Mouse (Mus musculus): ENCODE results near the gene Msi2.

Msi2 gene

DNA sequence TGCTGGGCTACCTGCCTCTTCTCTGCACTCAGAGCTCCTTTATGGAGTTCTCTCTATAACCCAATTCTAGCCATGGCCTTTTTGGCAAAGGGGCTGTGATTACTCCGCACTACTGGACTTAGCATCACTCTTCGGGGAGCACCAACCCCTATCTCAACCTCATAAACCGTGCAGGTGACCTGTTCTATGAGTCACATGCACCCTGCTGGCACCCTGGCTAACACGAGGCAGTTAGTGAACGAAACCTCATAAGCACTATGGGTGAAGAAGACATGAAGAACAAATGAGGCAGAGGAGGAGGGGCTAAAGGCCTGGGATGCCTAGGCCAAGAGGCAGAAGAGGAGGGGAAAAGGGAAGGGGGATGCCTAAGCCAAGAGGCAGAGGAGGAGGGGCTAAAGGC lies 82.0 kb downstream of the Msi2 start:
- no peak for DNase-seq (ENCODE audit: low spot score)

- DNase-seq (ENCODE audit: low spot score), result no peak
Observed at GRCm38 (mm10) chr11:88634627-88635026, 83.7 kb downstream of the Msi2 start.

GRCm38 (mm10) chr11:88631932-88632230 lies 86.4 kb downstream of the Msi2 start:
- no peak for DNase-seq (ENCODE audit: low spot score)

- no peak for DNase-seq (ENCODE audit: low spot score)
Observed at GRCm38 (mm10) chr11:88631084-88631931, 87.0 kb downstream of the Msi2 start.

GRCm38 (mm10) chr11:88629619-88630018 lies 88.7 kb downstream of the Msi2 start:
- DNase-seq (ENCODE audit: low spot score), result no peak

GRCm38 (mm10) chr11:88629165-88629564 lies 89.1 kb downstream of the Msi2 start:
- DNase-seq (ENCODE audit: low spot score), result no peak

DNA sequence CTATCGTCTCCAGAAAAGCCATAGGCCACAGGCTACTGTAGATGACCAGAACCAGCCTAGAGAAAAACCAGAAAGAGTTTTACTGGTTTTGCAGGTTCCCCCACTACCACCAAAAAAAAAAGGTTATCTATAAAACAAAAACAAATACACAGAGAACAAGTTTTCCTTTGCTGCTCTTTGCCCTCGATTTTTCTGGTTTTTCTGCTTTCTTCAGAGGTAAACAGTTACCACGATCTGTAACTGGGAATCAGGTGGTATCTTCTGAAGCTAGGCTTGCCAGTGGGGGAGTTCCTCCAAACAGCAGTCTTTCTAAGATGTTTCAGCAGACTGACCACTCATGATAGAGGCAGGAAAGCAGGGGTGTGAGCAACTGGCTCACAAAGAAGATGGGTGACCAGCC lies 89.6 kb downstream of the Msi2 start:
- no peak for DNase-seq (ENCODE audit: low spot score)

GRCm38 (mm10) chr11:88627327-88627726 lies 91.0 kb downstream of the Msi2 start:
- no peak for DNase-seq (ENCODE audit: low spot score)

DNA sequence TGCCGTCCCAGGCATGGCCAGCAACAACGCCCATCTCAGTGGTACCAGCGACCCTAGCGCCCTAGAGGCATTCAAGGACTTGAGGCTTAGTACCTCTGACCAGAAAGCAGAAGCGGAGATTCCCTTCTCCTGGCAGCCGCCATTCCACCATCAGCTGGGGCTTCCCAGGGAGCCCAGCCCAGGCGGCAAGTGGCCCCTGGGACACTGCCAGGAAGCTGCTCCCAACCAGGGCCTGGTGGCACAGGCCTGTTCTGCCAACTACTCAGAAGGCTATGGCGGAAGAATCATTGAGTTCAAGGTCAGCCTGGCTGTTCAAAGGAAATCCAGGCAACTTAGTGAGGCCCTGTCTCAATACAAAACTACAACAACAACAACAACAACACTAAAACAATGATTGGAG lies 91.7 kb downstream of the Msi2 start:
- no peak for DNase-seq (ENCODE audit: low spot score)

- no peak for DNase-seq (ENCODE audit: low spot score)
Observed at GRCm38 (mm10) chr11:88626061-88626460, 92.3 kb downstream of the Msi2 start.

DNA sequence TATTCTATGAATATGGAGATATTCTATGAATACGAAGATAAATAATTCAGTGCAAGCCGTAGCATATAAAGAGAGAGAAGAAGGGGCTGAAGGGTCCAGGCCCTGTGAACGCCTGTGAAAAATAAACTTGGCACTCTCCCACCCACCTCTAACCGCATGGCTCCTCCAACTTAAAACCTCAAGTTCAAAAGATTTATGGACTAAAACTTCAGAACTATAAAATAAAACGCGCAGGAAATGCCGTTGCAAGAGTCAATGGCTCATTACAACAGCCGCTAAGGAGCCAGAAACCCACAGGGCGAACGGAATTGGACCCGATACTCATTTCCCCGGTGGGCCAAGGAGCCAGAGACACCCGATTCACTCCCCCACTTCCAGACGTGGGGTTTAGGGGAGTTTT lies 93.2 kb downstream of the Msi2 start:
- DNase-seq (ENCODE audit: low spot score), result no peak

DNA sequence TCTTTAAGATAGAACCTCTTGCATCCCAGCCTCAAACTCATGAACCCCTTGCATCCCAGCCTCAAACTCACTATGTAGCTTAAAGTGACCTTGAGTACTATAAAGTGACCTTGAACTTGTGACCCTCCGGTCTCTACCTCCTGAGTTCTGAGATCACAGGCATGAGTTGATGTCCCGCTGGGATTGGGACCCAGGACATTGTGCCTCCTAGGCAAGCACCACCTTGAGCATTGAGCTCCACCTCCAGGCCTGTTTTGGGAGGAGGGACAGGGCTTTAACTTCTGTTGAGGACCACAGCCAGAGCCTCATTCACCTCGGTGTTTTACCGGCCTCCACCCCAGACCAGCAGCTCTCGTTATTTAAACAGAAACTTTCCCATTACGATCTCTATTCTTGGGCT lies 93.7 kb downstream of the Msi2 start:
- DNase-seq (ENCODE audit: low spot score), result no peak

DNA sequence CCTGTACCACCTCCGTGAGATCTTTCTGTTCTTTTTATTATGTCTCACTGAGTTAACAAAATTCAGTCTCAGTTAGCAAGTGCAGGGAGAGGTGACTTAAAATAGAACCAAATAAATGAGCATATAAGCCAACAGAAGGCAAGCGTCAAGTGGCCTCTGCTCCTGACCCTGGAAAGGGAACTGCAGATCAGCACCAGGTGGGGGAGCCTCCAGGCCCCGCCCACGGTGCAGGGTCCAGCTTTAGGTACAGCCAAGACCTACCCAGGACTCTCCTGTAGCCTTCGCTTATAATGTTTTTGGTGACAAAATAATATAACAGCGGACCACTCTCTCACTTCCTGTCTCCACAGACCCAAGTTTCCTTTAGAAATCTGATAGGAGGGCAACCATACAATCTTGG lies 94.6 kb downstream of the Msi2 start:
- DNase-seq (ENCODE audit: low spot score), result no peak

DNA sequence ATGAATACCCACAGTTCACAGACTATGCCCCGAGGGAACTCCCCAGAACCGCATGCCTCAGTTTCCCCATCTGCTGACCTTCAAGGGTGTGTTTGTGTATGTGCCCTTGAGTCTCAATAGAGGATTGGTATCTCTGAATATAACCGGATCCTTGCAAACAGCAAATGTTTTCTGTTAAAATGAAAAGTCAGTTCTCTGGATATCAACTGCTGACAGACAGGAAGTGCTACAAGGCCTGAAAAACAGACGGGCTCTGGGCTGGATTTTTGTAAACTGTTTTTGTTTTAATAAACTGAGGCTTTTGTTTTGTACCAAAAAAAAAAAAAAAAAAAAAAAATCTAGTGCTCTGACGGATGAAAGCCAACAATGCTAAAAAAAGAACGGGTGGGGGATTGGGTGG lies 95.8 kb downstream of the Msi2 start:
- DNase-seq (ENCODE audit: low spot score), result no peak

GRCm38 (mm10) chr11:88621789-88622188 lies 96.5 kb downstream of the Msi2 start:
- no peak for DNase-seq (ENCODE audit: low spot score)

GRCm38 (mm10) chr11:88620158-88620973 lies 97.9 kb downstream of the Msi2 start:
- DNase-seq (ENCODE audit: low spot score), result no peak

GRCm38 (mm10) chr11:88619468-88620157 lies 98.7 kb downstream of the Msi2 start:
- no peak for DNase-seq (ENCODE audit: low spot score)

DNA sequence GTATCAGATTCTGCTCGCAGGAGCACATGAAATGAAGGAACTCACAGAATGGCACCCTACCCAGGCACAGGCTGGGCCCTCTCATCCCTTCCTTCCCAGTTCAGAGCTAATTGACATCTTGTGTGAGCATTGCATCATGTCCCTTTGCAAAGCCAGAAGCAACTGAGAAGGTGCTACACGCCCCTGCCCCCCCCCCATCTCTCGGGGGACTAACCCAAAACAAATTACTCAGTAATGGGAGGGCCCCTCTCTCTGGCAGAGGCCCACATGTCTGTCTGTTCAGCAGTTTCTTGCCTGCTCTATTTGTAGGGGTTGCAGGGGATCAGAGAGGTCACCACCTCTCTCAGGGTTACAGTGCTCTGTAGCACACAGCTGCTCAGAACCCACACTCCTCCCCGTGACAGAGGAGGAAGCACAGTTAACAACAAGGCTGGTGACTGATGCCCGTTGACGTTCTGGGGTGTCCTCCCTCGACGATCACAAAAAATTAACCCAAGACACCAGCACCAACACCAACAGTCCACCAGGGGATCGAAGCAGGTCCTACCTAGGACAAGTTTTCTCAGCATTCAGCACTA lies 99.5 kb downstream of the Msi2 start:
- no peak for DNase-seq (ENCODE audit: low spot score)

DNA sequence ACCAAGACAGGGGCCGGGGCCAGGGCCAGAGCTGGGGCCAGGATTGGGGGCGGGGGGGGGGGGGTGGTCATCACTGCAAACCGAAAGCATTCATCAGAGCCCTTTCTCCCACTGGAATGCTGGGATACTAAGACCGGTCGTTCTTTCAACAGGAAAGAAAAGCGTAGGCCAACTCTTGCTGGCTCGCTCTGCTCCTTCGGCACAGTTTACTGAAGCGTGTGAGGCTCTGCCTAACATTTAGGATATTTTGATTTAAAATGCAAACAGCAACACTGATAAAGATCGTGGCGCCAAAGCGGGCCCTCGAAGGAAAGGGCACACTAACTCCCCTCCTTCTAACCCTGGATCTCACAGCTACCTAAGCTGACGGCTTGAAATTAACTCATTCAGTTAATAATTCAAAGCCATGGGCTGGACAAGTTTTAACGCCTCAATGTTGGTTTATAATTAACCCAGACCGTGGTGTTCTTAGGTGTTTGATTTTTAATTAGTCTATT lies 100.3 kb downstream of the Msi2 start:
- no peak for DNase-seq (ENCODE audit: low spot score)

DNA sequence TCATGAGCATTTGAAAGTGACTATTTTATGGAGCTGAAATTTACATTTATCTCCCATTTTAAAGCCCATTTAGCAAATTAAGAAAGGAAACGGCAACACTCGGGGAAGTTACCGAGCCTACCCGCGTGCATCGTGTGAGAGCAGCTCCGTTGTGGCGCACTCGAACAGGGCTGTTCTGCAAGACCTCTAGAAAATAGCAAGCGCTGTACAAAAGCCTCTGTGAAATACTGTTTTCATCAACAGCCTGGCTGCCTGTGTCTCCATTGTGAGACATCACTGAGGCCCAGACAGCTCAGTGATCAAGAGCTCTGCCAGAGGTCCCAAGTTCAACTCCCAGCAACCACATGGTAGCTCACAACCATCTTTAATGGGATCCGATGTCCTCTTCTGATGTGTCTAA lies 100.9 kb downstream of the Msi2 start:
- no peak for DNase-seq (ENCODE audit: low spot score)

GRCm38 (mm10) chr11:88614527-88615305 lies 103.6 kb downstream of the Msi2 start:
- no peak for DNase-seq (ENCODE audit: low spot score)

Data from testis, postnatal 14 days (tissue).